Mouse (Mus musculus) heart, postnatal 36 days (tissue): ENCODE data around the gene Olfr1383. TPM values are rescaled to one million over a fixed set of nuclear protein-coding genes. Genes with fewer than 3 reads are reported as not detected.
"Not testable (repeated sequence)": the region's sequence is repeated elsewhere in the genome, so short reads cannot be mapped to it uniquely, and the experiment has no call there.

Experiments used
- DNase-seq, 2 experiments: peaks; one replicate each; pipeline ENCODE4 v3.0.0; 2021 to 2022
- intact Hi-C: fragments of 180-260 bp; cut with DNase I; formaldehyde crosslinking; loops from one replicate; pipeline ENCODE4 v1.15.1; 2025
- total RNA-seq, 2 experiments: library from RNA; stranded (reverse); gene quantifications; 2 replicates each; pipeline ENCODE4 v1.2.3; 2021

Gene Olfr1383
- total RNA-seq: under 1 TPM in 1 of 2 experiments, not detected in 1; 0.69 TPM

- intact Hi-C loops: no loop called here
- no peak for DNase-seq
These were observed at the start of gene Olfr1383 for GRCm38 (mm10) chr11:49519348-49519747. Gene Olfr1383 (plus strand): TSS chr11:49519648.

- intact Hi-C loops: no loop called here
- no peak for DNase-seq
These were observed 33.5 kb upstream of the Olfr1383 start for GRCm38 (mm10) chr11:49485973-49486372.

- DNase-seq, intact Hi-C loops: not testable (repeated sequence)
These were observed 30.7 kb upstream of the Olfr1383 start, which contains the start of gene Olfr1385 for GRCm38 (mm10) chr11:49488770-49489169. Gene Olfr1385 (plus strand): TSS chr11:49489070.

GRCm38 (mm10) chr11:49518086-49518485 lies 1.4 kb upstream of the Olfr1383 start:
- intact Hi-C loops: no loop called here
- no peak for DNase-seq

GRCm38 (mm10) chr11:49527947-49528346 lies 8.5 kb downstream of the Olfr1383 start, which contains the start of gene Olfr1382:
Gene Olfr1382 (plus strand): TSS chr11:49528247.
- no peak for DNase-seq
- intact Hi-C loops: no loop called here

GRCm38 (mm10) chr11:49532761-49533160 lies 13.3 kb downstream of the Olfr1383 start:
- DNase-seq: no peak
- intact Hi-C loops: no loop called here

GRCm38 (mm10) chr11:49536631-49537030 lies 17.2 kb downstream of the Olfr1383 start:
- DNase-seq, intact Hi-C loops: not testable (repeated sequence)

GRCm38 (mm10) chr11:49543149-49543548 lies 23.7 kb downstream of the Olfr1383 start, which contains the start of gene Olfr1381:
Gene Olfr1381 (plus strand): TSS chr11:49543449.
- DNase-seq, intact Hi-C loops: not testable (repeated sequence)

GRCm38 (mm10) chr11:49554033-49554432 lies 34.6 kb downstream of the Olfr1383 start:
- DNase-seq: not testable (repeated sequence)
- intact Hi-C loops: loop anchor here (10.0 kb wide), 2 partner anchors 369 to 659 kb away; partner anchors contain the start of gene Btnl9

- not testable (repeated sequence) for DNase-seq
- intact Hi-C loops: loop anchor here (10.0 kb wide), 2 partner anchors 372 to 662 kb away; partner anchors contain the start of gene Btnl9
These were observed 37.1 kb downstream of the Olfr1383 start, which contains the start of gene Olfr1380 for GRCm38 (mm10) chr11:49556578-49556977. Gene Olfr1380 (plus strand): TSS chr11:49556878.

GRCm38 (mm10) chr11:49575054-49575453 lies 55.6 kb downstream of the Olfr1383 start:
- intact Hi-C loops, DNase-seq: not testable (repeated sequence)

Other genes with a start within 250 kb of the Olfr1383 start
- under 1 TPM in 1 of 2 experiments, not detected in 1; 0.19 TPM for gene Olfr1393, start 241.3 kb upstream of the Olfr1383 start, total RNA-seq
- gene Olfr1392, start 234.4 kb upstream of the Olfr1383 start, total RNA-seq: not detected
- not detected for gene Olfr10, start 214.9 kb upstream of the Olfr1383 start, total RNA-seq
- gene Olfr1391, start 196.9 kb upstream of the Olfr1383 start, total RNA-seq: not detected
- gene Olfr1390, start 184.5 kb upstream of the Olfr1383 start, total RNA-seq: not detected
- not detected for gene Olfr1389, start 96.6 kb upstream of the Olfr1383 start, total RNA-seq
- under 1 TPM in 1 of 2 experiments, not detected in 1; 0.22 TPM for gene Olfr1388, start 83.0 kb upstream of the Olfr1383 start, total RNA-seq
- gene Olfr1387, start 64.3 kb upstream of the Olfr1383 start, total RNA-seq: under 1 TPM; 0.08 to 0.27 TPM
- not detected for gene Olfr1386, start 54.6 kb upstream of the Olfr1383 start, total RNA-seq
- gene Olfr1385, start 30.6 kb upstream of the Olfr1383 start, total RNA-seq: not detected
- under 1 TPM in 1 of 2 experiments, not detected in 1; 0.31 TPM for gene Olfr1384, start 12.9 kb upstream of the Olfr1383 start, total RNA-seq
- gene Olfr1382, start 8.6 kb downstream of the Olfr1383 start, total RNA-seq: not detected
- gene Olfr1381, start 23.8 kb downstream of the Olfr1383 start, total RNA-seq: not detected
- not detected for gene Olfr1380, start 37.2 kb downstream of the Olfr1383 start, total RNA-seq
- 10 to 100 TPM; 10.3 to 11.6 TPM for gene Flt4, start 89.6 kb downstream of the Olfr1383 start, total RNA-seq
- 1 to 10 TPM in 1 of 2 experiments, not detected in 1; 1.2 TPM for gene Scgb3a1, start 144.0 kb downstream of the Olfr1383 start, total RNA-seq
- gene Cnot6, start 193.1 kb downstream of the Olfr1383 start, total RNA-seq: 10 to 100 TPM; 20.4 to 21.3 TPM